Mouse (Mus musculus): ENCODE measurements around the gene Zic4. TPM values are rescaled to one million over a fixed set of nuclear protein-coding genes. Genes with fewer than 3 reads are reported as not detected.

Gene Zic4
- polyA plus RNA-seq (2011; ENCODE audit: insufficient read depth, insufficient read length, low read depth, missing spikeins) = not detected in 2 replicates

DNA sequence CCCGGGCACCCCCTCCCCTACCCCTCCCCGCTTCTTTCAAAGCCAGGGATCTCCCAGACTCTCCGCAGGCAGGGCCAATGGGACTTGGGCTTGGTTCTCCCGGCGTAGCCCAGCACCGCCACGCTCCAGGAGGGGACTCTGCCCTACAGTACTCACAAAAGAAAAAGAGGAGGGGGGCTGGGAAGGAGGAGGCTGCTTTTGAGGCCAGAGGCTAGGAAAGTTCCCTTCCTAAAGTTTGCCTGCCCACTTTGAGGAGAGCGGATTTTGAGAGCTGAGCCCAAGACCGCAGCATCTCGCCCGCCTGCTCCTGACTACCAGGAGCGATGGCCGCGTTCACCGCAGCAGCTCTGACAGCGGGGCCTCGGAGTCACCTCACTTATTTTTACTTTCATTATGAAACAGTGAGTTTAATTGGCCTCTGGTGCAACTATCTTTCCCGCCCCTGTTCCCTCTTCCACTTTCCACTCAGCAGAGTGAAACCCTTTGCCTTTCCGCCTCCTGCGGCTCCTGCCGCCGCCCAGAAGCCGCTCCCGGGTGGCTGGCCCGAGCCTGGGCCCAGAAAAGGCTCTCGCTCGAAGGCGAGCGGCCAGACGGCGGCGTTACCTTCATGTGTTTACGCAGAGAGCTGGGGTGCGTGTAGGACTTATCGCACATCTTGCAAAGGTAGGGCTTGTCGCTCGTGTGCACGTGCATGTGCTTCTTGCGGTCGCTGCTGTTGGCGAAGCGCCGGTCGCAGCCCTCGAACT is at the start of gene Zic4:
Gene Zic4, plus strand, starts transcription at position 558 of the 746 bp plus-strand sequence.
- TF ChIP-seq POLR2A (IDR thresholded peaks at IDR 0.05; ENCODE audit: insufficient read depth, low read length) (no peak), CTCF (IDR thresholded peaks at IDR 0.05; ENCODE audit: low read depth, low read length) (no peak), EP300 (IDR thresholded peaks at IDR 0.05; ENCODE audit: insufficient read depth, low read depth, low read length) (no peak)
- Histone ChIP-seq H3K4me1 (ENCODE audit: control insufficient read depth, insufficient read depth, low read length) (no peaks in the 10 kb centered on the region), H3K27me3 (ENCODE audit: control insufficient read depth, insufficient read depth, low read length, poor library complexity, severe bottlenecking) (peaks cover 34% of the 10 kb centered on the region), H3K27ac (ENCODE audit: insufficient read depth, low read length) (no peak within 1 kb of the TSS), H3K9me3 (replicated peaks; ENCODE audit: control insufficient read depth, insufficient read depth, low read length, poor library complexity, severe bottlenecking) (no peaks in the 10 kb centered on the region), H3K4me3 (ENCODE audit: low read depth, low read length) (peak within 1 kb of the TSS; percentile 37), H3K9ac (ENCODE audit: low read depth, poor library complexity, severe bottlenecking) (no peak within 1 kb of the TSS), H3K36me3 (ENCODE audit: control insufficient read depth, insufficient read depth, low read length, poor library complexity, severe bottlenecking) (no peaks in the 10 kb centered on the region)

GRCm38 (mm10) chr9:91347591-91347990 is 14.6 kb upstream of the Zic4 start:
- Histone ChIP-seq H3K9me3 (replicated peaks; ENCODE audit: control insufficient read depth, insufficient read depth, low read length, poor library complexity, severe bottlenecking) (no peaks in the 10 kb centered on the region), H3K9ac (ENCODE audit: low read depth, poor library complexity, severe bottlenecking) (no peak overlapping the region), H3K27ac (ENCODE audit: insufficient read depth, low read length) (no peak overlapping the region), H3K27me3 (ENCODE audit: control insufficient read depth, insufficient read depth, low read length, poor library complexity, severe bottlenecking) (peaks cover 6% of the 10 kb centered on the region), H3K4me3 (ENCODE audit: low read depth, low read length) (no peak overlapping the region), H3K4me1 (ENCODE audit: control insufficient read depth, insufficient read depth, low read length) (no peaks in the 10 kb centered on the region), H3K36me3 (ENCODE audit: control insufficient read depth, insufficient read depth, low read length, poor library complexity, severe bottlenecking) (no peaks in the 10 kb centered on the region)
- TF ChIP-seq CTCF (IDR thresholded peaks at IDR 0.05; ENCODE audit: low read depth, low read length) (no peak), EP300 (IDR thresholded peaks at IDR 0.05; ENCODE audit: insufficient read depth, low read depth, low read length) (no peak), POLR2A (IDR thresholded peaks at IDR 0.05; ENCODE audit: insufficient read depth, low read length) (no peak)

DNA sequence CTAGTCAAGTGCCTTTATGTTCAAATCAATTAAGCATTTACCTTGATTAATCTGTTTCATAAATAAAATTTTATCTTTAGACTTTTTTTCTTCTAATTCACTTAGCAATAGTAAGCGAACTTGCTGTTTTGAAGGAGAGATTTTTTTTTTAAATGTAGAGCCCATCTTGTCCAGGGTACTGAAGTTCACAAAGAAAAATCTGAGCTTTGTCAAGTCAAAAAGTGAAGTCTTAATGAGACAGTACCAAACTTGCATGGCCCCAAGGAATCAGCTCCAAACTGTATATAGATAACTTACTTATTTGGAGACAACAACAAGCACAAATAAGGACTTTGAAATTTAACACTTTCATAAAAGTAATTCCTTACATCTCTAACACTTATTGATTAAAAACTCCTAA is 13.5 kb upstream of the Zic4 start:
- H3K27me3 ChIP-seq (ENCODE audit: control insufficient read depth, insufficient read depth, low read length, poor library complexity, severe bottlenecking) = peaks cover 8% of the 10 kb centered on the region
- H3K36me3 ChIP-seq (ENCODE audit: control insufficient read depth, insufficient read depth, low read length, poor library complexity, severe bottlenecking) = no peaks in the 10 kb centered on the region
- H3K9me3 ChIP-seq (replicated peaks; ENCODE audit: control insufficient read depth, insufficient read depth, low read length, poor library complexity, severe bottlenecking) = no peaks in the 10 kb centered on the region
- TF ChIP-seq CTCF (IDR thresholded peaks at IDR 0.05; ENCODE audit: low read depth, low read length) (no peak), POLR2A (IDR thresholded peaks at IDR 0.05; ENCODE audit: insufficient read depth, low read length) (no peak), EP300 (IDR thresholded peaks at IDR 0.05; ENCODE audit: insufficient read depth, low read depth, low read length) (no peak)
- no peak overlapping the region for H3K4me3 ChIP-seq (ENCODE audit: low read depth, low read length)
- no peak overlapping the region for H3K9ac ChIP-seq (ENCODE audit: low read depth, poor library complexity, severe bottlenecking)
- H3K27ac ChIP-seq (ENCODE audit: insufficient read depth, low read length) = no peak overlapping the region
- H3K4me1 ChIP-seq (ENCODE audit: control insufficient read depth, insufficient read depth, low read length) = no peaks in the 10 kb centered on the region

DNA sequence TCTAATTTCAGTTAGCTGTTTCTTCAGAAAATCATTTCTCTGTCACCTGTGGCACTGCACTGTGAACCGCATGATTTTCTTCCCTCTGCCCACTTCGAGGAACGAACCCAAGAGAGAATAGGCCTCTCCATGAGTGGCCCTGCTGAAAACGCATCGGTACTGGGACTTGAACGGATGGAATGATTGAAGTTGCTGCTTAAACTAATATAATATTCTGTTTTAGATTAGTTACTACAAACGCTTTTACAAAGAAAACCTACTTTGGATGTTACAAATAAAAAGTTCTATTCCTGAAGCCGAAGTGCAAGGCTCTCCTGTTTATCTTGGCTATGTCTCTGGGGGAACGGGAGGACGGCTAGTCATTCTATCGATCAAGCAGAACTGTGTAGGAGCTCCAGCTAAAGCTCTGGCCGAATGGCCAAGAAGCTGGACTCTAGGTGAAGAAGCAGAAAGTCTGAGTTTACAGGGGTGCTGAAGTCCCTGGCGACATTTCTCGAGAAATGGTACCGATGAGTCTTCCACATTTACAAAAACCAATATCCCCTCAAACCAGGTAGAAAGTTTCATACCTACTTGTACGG is 11.9 kb upstream of the Zic4 start:
- Histone ChIP-seq H3K27ac (ENCODE audit: insufficient read depth, low read length) (no peak overlapping the region), H3K9ac (ENCODE audit: low read depth, poor library complexity, severe bottlenecking) (no peak overlapping the region), H3K27me3 (ENCODE audit: control insufficient read depth, insufficient read depth, low read length, poor library complexity, severe bottlenecking) (peaks cover 18% of the 10 kb centered on the region), H3K4me1 (ENCODE audit: control insufficient read depth, insufficient read depth, low read length) (no peaks in the 10 kb centered on the region), H3K9me3 (replicated peaks; ENCODE audit: control insufficient read depth, insufficient read depth, low read length, poor library complexity, severe bottlenecking) (no peaks in the 10 kb centered on the region), H3K4me3 (ENCODE audit: low read depth, low read length) (no peak overlapping the region), H3K36me3 (ENCODE audit: control insufficient read depth, insufficient read depth, low read length, poor library complexity, severe bottlenecking) (no peaks in the 10 kb centered on the region)
- no peak for TF ChIP-seq POLR2A (IDR thresholded peaks at IDR 0.05; ENCODE audit: insufficient read depth, low read length)
- TF ChIP-seq CTCF (IDR thresholded peaks at IDR 0.05; ENCODE audit: low read depth, low read length) = no peak
- no peak for TF ChIP-seq EP300 (IDR thresholded peaks at IDR 0.05; ENCODE audit: insufficient read depth, low read depth, low read length)

GRCm38 (mm10) chr9:91350861-91351291 is 11.3 kb upstream of the Zic4 start:
- H3K27ac ChIP-seq (ENCODE audit: insufficient read depth, low read length) = no peak overlapping the region
- H3K9me3 ChIP-seq (replicated peaks; ENCODE audit: control insufficient read depth, insufficient read depth, low read length, poor library complexity, severe bottlenecking) = no peaks in the 10 kb centered on the region
- no peak overlapping the region for H3K4me3 ChIP-seq (ENCODE audit: low read depth, low read length)
- H3K9ac ChIP-seq (ENCODE audit: low read depth, poor library complexity, severe bottlenecking) = no peak overlapping the region
- peaks cover 18% of the 10 kb centered on the region for H3K27me3 ChIP-seq (ENCODE audit: control insufficient read depth, insufficient read depth, low read length, poor library complexity, severe bottlenecking)
- no peaks in the 10 kb centered on the region for H3K36me3 ChIP-seq (ENCODE audit: control insufficient read depth, insufficient read depth, low read length, poor library complexity, severe bottlenecking)
- TF ChIP-seq POLR2A (IDR thresholded peaks at IDR 0.05; ENCODE audit: insufficient read depth, low read length) = no peak
- no peak for TF ChIP-seq CTCF (IDR thresholded peaks at IDR 0.05; ENCODE audit: low read depth, low read length)
- no peak for TF ChIP-seq EP300 (IDR thresholded peaks at IDR 0.05; ENCODE audit: insufficient read depth, low read depth, low read length)
- H3K4me1 ChIP-seq (ENCODE audit: control insufficient read depth, insufficient read depth, low read length) = no peaks in the 10 kb centered on the region

- H3K9me3 ChIP-seq (replicated peaks; ENCODE audit: control insufficient read depth, insufficient read depth, low read length, poor library complexity, severe bottlenecking) = no peaks in the 10 kb centered on the region
- H3K9ac ChIP-seq (ENCODE audit: low read depth, poor library complexity, severe bottlenecking) = no peak overlapping the region
- H3K4me1 ChIP-seq (ENCODE audit: control insufficient read depth, insufficient read depth, low read length) = no peaks in the 10 kb centered on the region
- TF ChIP-seq POLR2A (IDR thresholded peaks at IDR 0.05; ENCODE audit: insufficient read depth, low read length) = no peak
- no peak for TF ChIP-seq EP300 (IDR thresholded peaks at IDR 0.05; ENCODE audit: insufficient read depth, low read depth, low read length)
- TF ChIP-seq CTCF (IDR thresholded peaks at IDR 0.05; ENCODE audit: low read depth, low read length) = no peak
- no peaks in the 10 kb centered on the region for H3K36me3 ChIP-seq (ENCODE audit: control insufficient read depth, insufficient read depth, low read length, poor library complexity, severe bottlenecking)
- H3K27me3 ChIP-seq (ENCODE audit: control insufficient read depth, insufficient read depth, low read length, poor library complexity, severe bottlenecking) = peaks cover 18% of the 10 kb centered on the region
- no peak overlapping the region for H3K4me3 ChIP-seq (ENCODE audit: low read depth, low read length)
- H3K27ac ChIP-seq (ENCODE audit: insufficient read depth, low read length) = no peak overlapping the region
Measured at GRCm38 (mm10) chr9:91351361-91351760, 10.9 kb upstream of the Zic4 start.
